Mouse (Mus musculus): ENCODE data around the gene Sat1. TPM values are rescaled to one million over a fixed set of nuclear protein-coding genes. Genes with fewer than 3 reads are reported as not detected.

Gene Sat1
- polyA plus RNA-seq, 1 experiment, result 282 TPM

- TF ChIP-seq POLR2A (IDR thresholded peaks at IDR 0.05; ENCODE audit: borderline replicate concordance, control insufficient read depth, low read depth, low read length), result no peak
- Histone ChIP-seq H3K27ac (ENCODE audit: control insufficient read depth, insufficient read depth, low read depth, low read length, poor library complexity) (no peak overlapping the region), H3K4me1 (ENCODE audit: control insufficient read depth, insufficient read depth, low read length) (no peaks in the 10 kb centered on the region), H3K4me3 (replicated peaks; ENCODE audit: control insufficient read depth, low read depth, low read length) (no peak overlapping the region)
- WGBS, result 15% methylated on average over 2 of the region's 2 CpGs
These were observed 39.0 kb downstream of the Sat1 start for GRCm38 (mm10) chrX:155177230-155177629.

- 75% methylated on average over 4 of the region's 4 CpGs for WGBS
- Histone ChIP-seq H3K27ac (ENCODE audit: control insufficient read depth, insufficient read depth, low read depth, low read length, poor library complexity) (no peak overlapping the region), H3K4me1 (ENCODE audit: control insufficient read depth, insufficient read depth, low read length) (no peaks in the 10 kb centered on the region), H3K4me3 (replicated peaks; ENCODE audit: control insufficient read depth, low read depth, low read length) (no peak overlapping the region)
- TF ChIP-seq POLR2A (IDR thresholded peaks at IDR 0.05; ENCODE audit: borderline replicate concordance, control insufficient read depth, low read depth, low read length) (no peak), CTCF (IDR thresholded peaks at IDR 0.05; ENCODE audit: control insufficient read depth, insufficient read depth, low read length) (no peak)
These were observed 40.7 kb downstream of the Sat1 start for GRCm38 (mm10) chrX:155175568-155175967.

DNA sequence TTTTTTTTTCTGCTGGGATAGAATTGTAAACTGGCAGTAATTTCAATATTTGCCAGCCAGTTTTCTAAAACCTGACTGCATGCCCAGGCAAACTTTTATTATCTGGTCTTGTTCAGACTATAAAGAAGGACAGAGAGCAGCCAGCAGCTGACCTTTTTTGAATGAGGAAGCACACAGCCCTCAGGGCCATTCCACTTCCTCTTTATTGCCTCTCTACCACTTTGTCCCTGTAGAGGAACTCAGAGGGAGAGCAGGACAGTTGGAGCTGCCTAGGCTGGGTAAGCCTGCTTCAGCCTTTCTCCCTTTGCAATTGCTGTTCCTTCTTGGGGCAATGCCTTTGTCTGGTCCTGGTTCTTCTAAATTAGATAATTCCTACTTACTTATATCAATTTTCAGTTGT is 43.9 kb downstream of the Sat1 start:
- no peaks in the 10 kb centered on the region for H3K4me1 ChIP-seq (ENCODE audit: control insufficient read depth, insufficient read depth, low read length)
- H3K27ac ChIP-seq (ENCODE audit: control insufficient read depth, insufficient read depth, low read depth, low read length, poor library complexity), result no peak overlapping the region
- TF ChIP-seq POLR2A (IDR thresholded peaks at IDR 0.05; ENCODE audit: borderline replicate concordance, control insufficient read depth, low read depth, low read length), result no peak
- no peak for TF ChIP-seq CTCF (IDR thresholded peaks at IDR 0.05; ENCODE audit: control insufficient read depth, insufficient read depth, low read length)
- H3K4me3 ChIP-seq (replicated peaks; ENCODE audit: control insufficient read depth, low read depth, low read length), result no peak overlapping the region

- Histone ChIP-seq H3K27ac (ENCODE audit: control insufficient read depth, insufficient read depth, low read depth, low read length, poor library complexity) (no peak overlapping the region), H3K4me3 (replicated peaks; ENCODE audit: control insufficient read depth, low read depth, low read length) (no peak overlapping the region), H3K4me1 (ENCODE audit: control insufficient read depth, insufficient read depth, low read length) (no peaks in the 10 kb centered on the region)
- TF ChIP-seq POLR2A (IDR thresholded peaks at IDR 0.05; ENCODE audit: borderline replicate concordance, control insufficient read depth, low read depth, low read length), result no peak
- TF ChIP-seq CTCF (IDR thresholded peaks at IDR 0.05; ENCODE audit: control insufficient read depth, insufficient read depth, low read length), result no peak
- 4% methylated on average over 1 of the region's 1 CpGs for WGBS
These were observed 44.5 kb downstream of the Sat1 start for GRCm38 (mm10) chrX:155171754-155172153.

- no peaks in the 10 kb centered on the region for H3K4me1 ChIP-seq (ENCODE audit: control insufficient read depth, insufficient read depth, low read length)
- H3K4me3 ChIP-seq (replicated peaks; ENCODE audit: control insufficient read depth, low read depth, low read length), result no peak overlapping the region
- no peak overlapping the region for H3K27ac ChIP-seq (ENCODE audit: control insufficient read depth, insufficient read depth, low read depth, low read length, poor library complexity)
- TF ChIP-seq POLR2A (IDR thresholded peaks at IDR 0.05; ENCODE audit: borderline replicate concordance, control insufficient read depth, low read depth, low read length), result no peak
- no peak for TF ChIP-seq CTCF (IDR thresholded peaks at IDR 0.05; ENCODE audit: control insufficient read depth, insufficient read depth, low read length)
- WGBS, result 80% methylated on average over 8 of the region's 8 CpGs
These were observed 46.4 kb downstream of the Sat1 start for GRCm38 (mm10) chrX:155169886-155170285.

GRCm38 (mm10) chrX:155167667-155168066 is 48.6 kb downstream of the Sat1 start:
- WGBS, result 76% methylated on average over 3 of the region's 3 CpGs
- TF ChIP-seq POLR2A (IDR thresholded peaks at IDR 0.05; ENCODE audit: borderline replicate concordance, control insufficient read depth, low read depth, low read length) (no peak), CTCF (IDR thresholded peaks at IDR 0.05; ENCODE audit: control insufficient read depth, insufficient read depth, low read length) (no peak)
- H3K4me1 ChIP-seq (ENCODE audit: control insufficient read depth, insufficient read depth, low read length), result no peaks in the 10 kb centered on the region
- no peak overlapping the region for H3K4me3 ChIP-seq (replicated peaks; ENCODE audit: control insufficient read depth, low read depth, low read length)
- H3K27ac ChIP-seq (ENCODE audit: control insufficient read depth, insufficient read depth, low read depth, low read length, poor library complexity), result no peak overlapping the region

- no peak for TF ChIP-seq POLR2A (IDR thresholded peaks at IDR 0.05; ENCODE audit: borderline replicate concordance, control insufficient read depth, low read depth, low read length)
- TF ChIP-seq CTCF (IDR thresholded peaks at IDR 0.05; ENCODE audit: control insufficient read depth, insufficient read depth, low read length), result no peak
- 65% methylated on average over 2 of the region's 2 CpGs for WGBS
- Histone ChIP-seq H3K27ac (ENCODE audit: control insufficient read depth, insufficient read depth, low read depth, low read length, poor library complexity) (no peak overlapping the region), H3K4me1 (ENCODE audit: control insufficient read depth, insufficient read depth, low read length) (no peaks in the 10 kb centered on the region), H3K4me3 (replicated peaks; ENCODE audit: control insufficient read depth, low read depth, low read length) (no peak overlapping the region)
These were observed 49.9 kb downstream of the Sat1 start for GRCm38 (mm10) chrX:155166313-155166712.

DNA sequence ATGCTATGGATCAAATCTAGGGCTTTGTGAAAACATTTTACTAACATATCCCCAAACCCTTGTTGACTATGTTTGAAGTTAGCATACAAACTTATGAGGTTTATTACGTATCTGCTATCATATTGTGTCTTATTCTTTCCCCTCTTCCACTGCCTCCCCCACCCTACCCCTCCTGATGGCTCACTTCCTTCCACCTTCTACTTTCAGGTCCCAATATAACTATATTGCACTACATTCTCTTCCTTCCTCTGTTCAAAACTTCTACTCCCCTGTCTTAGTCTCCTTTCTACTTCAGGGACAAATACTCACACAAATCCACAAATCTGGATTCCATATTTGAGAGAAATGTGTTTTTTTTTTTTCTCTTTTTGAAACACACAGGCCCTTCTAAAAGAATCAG is 52.7 kb downstream of the Sat1 start:
- TF ChIP-seq POLR2A (IDR thresholded peaks at IDR 0.05; ENCODE audit: borderline replicate concordance, control insufficient read depth, low read depth, low read length) (no peak), CTCF (IDR thresholded peaks at IDR 0.05; ENCODE audit: control insufficient read depth, insufficient read depth, low read length) (no peak)
- no peaks in the 10 kb centered on the region for H3K4me1 ChIP-seq (ENCODE audit: control insufficient read depth, insufficient read depth, low read length)
- 19% methylated on average over 1 of the region's 1 CpGs for WGBS

More for the DNA sequence above, 52.7 kb downstream of the Sat1 start:
- no peak overlapping the region for H3K4me3 ChIP-seq (replicated peaks; ENCODE audit: control insufficient read depth, low read depth, low read length)
- no peak overlapping the region for H3K27ac ChIP-seq (ENCODE audit: control insufficient read depth, insufficient read depth, low read depth, low read length, poor library complexity)

Other genes starting within 250 kb of the Sat1 start
- gene Magea8, start 220.6 kb downstream of the Sat1 start, polyA plus RNA-seq (2011; ENCODE audit: insufficient read depth, insufficient read length, low replicate concordance, missing spikeins), result not detected in 2 replicates
- gene Magea5, start 153.3 kb downstream of the Sat1 start, polyA plus RNA-seq (2011; ENCODE audit: insufficient read depth, insufficient read length, low replicate concordance, missing spikeins), result not detected in 2 replicates
- gene Magea1, start 126.7 kb downstream of the Sat1 start, polyA plus RNA-seq (2011; ENCODE audit: insufficient read depth, insufficient read length, low replicate concordance, missing spikeins), result not detected in 2 replicates
- not detected in 2 replicates for gene Magea2, start 122.8 kb downstream of the Sat1 start, polyA plus RNA-seq (2011; ENCODE audit: insufficient read depth, insufficient read length, low replicate concordance, missing spikeins)
- gene Cldn34b2, start 88.0 kb downstream of the Sat1 start, polyA plus RNA-seq (2011; ENCODE audit: insufficient read depth, insufficient read length, low replicate concordance, missing spikeins), result 1.4 TPM in 1 of 2 replicates, not detected in the other
- 9.3 and 32.8 TPM in 2 replicates for gene Acot9, start 46.0 kb upstream of the Sat1 start, polyA plus RNA-seq (2011; ENCODE audit: insufficient read depth, insufficient read length, low replicate concordance, missing spikeins)
- gene Prdx4, start 124.3 kb upstream of the Sat1 start, polyA plus RNA-seq (2011; ENCODE audit: insufficient read depth, insufficient read length, low replicate concordance, missing spikeins), result 14.2 and 27.3 TPM in 2 replicates

Measured in bone marrow, adult 2 months (tissue).